Mouse (Mus musculus): ENCODE measurements around the gene Rsf1.

GRCm38 (mm10) chr7:97730427-97730826, 150.7 kb downstream of the Rsf1 start:
- TF ChIP-seq EP300 (IDR thresholded peaks at IDR 0.05; ENCODE audit: low read depth): no peak
- no peak for TF ChIP-seq CTCF (IDR thresholded peaks at IDR 0.05; ENCODE audit: low read depth)
